Mouse (Mus musculus): Measurements from ENCODE around the gene Six6.

Six6 gene

DNA sequence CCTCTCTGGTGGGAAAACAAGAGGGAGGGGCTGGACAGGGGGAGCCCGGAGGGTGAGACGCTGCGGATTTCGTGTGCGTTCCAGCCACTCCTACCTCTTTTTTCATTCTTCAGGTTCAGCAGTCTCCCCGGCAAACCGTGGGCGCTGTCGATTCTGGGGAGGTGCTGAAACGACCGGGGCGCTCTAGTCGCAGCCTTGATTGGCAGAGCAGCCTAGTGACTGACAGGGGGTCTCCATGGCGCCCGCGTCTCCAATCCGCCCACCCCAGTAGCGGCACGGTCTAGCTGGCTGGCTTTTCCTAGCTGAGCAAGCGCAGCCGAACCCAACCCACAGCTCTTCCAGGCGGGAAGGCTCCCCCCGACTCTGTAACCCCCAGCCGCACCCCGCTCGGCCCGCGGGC is at the start of gene Six6:
Six6 (plus strand) TSS at position 277 of the 400 bp plus-strand sequence.
- no peak for DNase-seq

DNA sequence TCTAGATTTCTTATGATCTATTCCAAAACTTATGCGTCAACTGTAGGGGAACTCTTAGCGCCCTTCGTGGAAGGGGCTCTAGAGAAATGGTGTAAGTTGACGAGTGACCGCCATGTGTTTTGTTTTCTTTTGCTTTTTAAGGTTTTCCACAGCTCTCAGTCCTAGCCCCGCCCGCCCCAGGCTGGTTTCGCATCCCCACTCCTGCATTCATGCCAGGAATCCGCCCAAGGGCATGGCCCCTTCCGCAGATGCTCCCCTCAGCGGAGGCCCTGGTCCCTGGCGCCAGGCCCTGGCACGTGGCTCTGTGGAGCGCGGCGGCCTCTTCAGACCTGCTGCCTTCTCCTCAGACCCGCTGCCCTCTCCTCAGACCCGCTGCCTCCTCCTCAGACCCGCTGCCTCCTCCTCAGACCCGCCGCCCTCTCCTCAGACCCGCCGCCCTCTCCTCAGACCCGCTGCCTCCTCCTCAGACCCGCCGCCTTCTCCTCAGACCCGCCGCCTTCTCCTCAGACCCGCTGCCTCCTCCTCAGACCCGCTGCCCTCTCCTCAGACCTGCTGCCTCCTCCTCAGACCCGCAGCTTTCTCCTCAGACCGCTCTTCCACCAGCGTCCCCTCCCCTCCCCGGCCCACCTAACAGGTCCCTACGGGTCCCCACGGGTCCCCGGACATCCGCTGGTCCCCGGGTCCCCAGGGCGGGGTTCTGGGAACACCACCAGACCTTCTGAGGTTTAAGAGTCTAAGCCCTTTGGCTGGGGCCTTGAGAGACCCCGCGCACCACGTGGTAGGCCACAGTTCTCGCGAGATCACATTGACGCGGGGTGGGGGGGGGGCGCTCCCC is 22.3 kb upstream of the Six6 start:
- DNase-seq: peak in 1 of 2 experiments; percentile 29

DNA sequence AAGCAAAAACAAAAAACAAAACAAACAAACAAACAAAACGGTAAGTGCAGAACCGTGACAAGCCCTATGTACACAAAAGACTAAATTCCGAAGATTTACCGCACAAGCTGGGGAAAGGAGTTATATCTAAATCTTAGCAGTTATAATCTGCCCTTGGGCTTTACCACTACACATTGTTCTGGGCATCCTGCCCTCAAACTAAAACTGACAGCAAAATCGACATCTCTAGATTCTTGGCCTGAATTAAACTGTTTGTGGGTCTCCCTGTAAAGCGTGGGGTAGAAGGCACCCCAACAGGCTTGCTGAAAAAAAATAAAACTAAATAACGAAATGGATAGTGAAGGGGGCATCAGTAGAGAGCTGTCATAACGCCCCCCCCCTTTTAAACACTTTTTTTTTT is 2.9 kb upstream of the Six6 start:
- DNase-seq: no peak

DNA sequence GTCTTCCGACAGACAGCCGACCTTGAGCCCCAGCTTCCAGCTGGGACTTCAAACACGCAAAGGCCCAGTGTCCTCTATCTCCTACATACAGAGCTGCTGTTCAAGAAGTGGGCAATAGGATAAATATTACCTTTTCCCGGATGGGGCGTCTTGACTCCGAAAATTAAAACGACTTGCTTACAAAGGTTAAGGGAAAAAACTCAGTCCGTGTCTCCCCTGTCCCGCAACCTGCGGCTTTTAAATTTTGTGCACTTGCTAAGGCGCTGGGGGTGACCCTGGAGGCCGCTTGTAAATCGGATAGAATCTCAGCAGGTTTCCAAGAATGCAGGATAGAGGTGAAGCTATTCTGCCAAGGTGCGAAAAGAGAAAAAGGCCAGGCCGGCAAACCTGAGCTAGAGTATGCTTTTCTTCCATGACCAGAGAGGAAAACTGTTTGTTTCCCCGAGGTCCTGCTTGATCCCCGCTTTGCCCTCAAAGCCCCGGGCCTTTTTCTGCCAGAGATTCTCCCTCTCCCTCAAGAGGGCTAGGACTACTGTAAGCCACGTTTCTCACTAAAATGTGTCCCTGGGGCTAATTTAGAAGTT is 2.1 kb upstream of the Six6 start:
- DNase-seq: peak in 1 of 2 experiments; percentile 9

DNA sequence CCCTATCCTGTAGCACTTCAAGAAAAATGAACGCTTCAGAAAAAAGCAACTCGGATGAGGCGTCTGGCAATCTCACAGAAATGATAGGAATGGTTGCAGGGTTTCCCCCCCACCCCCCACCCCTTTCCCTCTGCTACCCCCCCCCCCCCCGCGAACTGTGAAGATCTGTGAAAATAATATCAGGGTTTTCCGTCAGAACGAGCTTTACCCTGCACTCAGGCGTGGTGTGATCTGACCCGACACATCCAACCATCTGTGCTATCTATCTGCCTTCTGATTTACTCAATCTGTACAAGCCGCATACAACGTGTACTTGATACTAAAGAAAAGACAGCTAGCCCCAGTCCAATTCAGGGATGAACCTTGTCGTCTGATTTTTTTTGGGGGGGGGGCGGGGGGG is 1.5 kb upstream of the Six6 start:
- DNase-seq: no peak

DNA sequence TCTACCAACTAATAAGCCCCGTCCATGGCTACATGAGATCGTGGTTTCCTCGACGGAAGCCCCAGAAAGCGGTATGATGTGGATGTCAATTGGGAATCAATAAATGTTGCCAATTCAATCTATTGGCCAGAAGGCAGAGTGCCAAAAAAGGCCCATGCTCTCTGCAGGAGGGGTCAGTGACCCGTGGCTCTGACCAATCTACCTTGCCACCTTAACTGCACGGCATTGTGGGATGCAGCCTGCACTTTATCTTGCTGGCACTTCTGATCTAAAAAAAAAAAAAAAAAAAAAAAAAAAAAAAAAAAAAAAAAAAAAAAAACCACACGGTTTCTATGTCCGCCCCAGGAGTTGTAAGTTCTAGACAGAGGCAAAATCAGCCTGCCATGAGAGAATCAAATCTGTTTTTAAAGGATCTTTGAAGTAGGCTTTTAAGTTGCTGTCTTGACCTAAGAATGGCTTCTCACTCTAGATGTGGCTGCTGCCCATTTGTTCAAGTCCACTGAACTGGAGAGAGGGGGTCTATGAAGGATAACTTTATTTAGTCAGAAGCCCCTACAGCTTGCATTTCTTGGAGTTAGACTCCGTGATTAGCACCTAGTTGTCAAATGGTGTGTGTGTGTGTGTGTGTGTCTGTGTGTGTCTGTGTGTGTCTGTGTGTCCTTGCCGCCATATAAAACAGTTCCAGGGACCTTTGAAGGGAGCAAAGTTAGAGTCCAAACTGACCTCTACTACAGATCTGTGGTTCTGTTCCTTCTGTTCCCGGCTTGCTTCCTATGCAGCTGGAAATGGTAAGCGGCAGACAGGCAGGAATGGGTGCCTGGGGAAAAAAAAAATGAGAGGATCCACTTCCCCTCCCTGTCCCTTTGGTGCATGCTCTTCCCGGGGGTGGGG is 847 bp upstream of the Six6 start:
- DNase-seq: no peak

DNA sequence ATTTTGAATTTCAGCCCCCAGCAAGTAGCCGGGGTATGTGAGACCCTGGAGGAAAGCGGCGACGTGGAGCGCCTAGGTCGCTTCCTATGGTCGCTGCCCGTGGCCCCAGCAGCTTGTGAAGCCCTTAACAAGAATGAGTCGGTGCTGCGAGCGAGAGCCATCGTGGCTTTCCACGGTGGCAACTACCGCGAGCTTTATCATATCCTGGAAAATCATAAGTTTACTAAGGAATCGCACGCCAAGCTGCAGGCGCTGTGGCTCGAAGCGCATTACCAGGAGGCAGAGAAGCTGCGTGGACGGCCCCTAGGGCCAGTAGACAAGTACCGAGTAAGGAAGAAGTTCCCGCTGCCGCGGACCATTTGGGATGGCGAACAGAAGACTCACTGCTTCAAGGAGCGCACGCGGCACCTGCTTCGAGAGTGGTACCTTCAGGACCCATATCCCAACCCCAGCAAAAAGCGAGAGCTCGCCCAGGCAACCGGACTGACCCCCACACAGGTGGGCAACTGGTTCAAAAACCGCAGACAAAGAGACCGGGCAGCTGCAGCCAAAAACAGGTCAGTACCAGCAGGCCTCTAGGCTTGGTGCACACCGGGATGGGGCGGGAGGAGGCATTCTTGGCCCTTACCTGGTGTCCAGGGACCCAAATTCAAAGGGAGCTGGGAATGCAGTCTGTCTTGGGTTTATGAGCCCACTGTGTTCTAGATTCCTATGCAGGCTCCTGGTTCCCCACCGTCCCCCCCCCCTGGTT is 554 bp downstream of the Six6 start, which contains the start of gene 4930447C04Rik:
4930447C04Rik (minus strand) TSS at position 704 of the 751 bp plus-strand sequence.
- no peak for DNase-seq

DNA sequence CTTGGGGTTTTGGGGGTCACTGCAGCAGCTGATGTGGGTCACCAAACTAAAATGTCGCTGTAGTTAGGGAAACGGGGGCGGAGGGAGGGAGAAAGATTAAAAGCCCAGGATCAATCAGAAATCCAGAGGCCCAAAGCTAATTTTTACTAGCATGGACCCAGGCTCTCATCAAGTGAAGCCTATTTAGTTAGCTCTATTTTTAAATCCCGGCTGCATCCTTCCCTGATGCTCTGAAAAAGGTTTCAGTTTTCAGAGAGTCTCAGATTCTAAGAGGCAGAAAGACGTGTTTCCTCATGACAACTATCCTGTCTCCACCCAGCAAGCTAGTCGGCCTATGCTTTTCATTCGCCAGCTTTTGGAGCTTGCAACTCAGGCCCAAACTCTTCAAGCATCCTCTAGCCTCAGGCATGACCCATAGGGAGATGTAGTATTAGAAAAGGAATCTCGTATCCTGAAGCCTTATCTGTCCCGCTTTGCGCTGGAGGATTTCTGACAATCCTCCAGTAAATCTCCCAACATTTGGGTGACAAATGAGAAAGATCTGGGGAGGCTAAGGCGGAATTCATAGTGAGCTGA is 1.2 kb downstream of the Six6 start:
- no peak for DNase-seq

DNA sequence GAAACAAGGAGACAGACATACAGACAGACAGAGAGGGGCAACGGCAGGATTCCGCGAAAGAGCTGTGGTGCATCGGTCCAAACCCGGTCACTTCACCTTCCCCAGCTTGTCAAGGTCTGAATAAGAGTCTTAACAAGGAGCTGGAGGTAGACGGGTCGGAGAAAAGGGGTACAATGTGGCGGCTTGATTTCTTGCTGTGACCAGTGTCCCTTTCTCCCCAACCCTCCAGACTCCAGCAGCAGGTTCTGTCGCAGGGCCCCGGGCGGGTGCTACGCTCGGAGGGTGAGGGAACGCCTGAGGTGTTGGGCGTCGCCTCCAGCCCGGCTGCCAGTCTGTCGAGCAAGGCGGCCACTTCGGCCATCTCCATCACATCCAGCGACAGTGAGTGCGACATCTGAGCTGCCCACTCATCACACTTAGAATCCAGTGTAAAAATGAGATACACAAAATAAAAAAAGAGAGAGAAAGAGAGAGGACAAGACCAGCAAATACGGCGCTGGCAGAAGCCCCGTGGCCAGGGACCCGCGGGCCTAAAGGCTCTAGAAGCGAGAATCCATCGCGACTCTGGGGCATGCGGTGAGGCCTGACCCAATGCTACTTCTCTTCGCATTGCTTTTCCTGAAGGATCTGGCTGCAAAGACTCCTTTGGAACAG is 1.8 kb downstream of the Six6 start:
- DNase-seq: no peak

DNA sequence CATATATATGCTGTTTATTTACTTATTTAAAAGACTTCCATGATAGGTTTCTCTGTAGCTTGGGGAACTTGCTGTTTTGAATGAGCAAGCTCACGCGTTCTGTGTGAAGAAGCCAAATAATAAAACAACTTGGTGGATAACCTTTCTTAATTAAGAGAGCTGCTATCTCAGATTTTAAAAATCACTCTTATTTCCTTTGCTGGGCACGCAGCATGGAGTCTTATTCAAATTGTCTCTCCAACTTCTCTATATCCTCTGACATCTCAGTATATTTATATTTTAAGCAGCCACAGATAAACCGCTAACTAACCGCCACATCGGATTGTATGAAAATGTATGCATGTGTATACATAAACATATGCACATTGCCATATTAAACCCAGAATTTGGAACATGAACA is 2.5 kb downstream of the Six6 start:
- DNase-seq: no peak

DNA sequence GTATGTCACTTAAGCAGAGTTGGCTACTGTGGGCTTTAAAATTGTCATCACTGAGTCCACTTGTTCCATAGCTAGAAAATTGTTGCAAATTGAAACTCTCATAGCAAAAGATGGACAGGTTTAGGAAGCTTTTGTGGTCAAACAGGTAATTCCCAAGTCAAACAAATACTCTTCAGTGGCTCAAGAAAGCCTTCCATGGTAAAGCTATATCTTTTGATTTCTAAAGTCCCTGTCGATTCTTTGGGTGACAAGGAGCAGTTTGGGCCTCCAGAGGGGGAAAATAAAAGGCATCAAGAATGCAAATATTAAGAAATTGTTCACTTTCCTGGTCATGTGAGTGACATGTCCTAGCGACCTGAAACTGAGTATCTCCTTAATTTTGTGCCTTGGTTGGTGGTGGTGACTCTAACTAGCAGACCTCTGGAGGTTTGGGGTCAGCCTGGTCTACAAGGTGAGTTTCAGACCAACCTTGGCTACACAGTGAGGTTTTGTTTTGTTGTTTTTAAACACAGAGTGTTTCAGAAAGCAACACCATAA is 4.0 kb downstream of the Six6 start:
- no peak for DNase-seq

DNA sequence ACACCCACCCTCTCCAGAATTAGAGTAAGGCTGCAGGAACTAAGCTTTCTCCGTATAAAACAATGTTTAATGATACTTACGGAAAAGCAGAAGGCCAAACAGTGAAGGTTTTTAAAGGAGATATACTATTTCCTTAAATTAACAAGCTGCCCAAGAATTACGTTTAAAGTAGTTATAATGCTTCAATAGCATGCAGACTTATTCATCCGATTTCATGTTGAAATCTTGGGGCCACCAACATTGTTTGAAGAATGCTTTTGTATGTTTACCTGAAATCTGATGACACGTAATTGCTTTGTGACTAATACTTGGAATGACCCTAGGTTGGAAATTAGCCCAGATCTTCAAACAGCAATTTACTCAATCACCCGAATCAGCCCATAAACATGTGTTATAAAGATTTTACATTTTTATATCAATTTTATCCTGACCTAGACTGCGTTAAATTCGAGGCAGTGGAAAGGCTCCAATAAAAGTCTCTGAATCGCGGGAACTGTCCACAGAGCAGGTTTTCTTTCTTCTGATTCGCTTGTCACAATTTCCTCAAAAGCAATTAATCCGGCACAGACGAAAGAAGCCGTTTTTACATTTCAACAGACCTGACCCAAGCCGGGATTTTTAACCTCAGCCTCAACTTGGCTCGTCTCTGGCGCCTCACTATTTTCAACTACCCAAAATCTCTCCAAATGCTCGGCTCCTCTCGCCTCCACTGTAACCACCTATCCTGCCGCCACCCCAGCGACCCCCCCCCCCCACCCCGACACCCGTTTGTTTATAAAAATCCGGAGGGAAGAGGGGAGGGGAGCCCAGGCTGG is 4.9 kb downstream of the Six6 start:
- no peak for DNase-seq

DNA sequence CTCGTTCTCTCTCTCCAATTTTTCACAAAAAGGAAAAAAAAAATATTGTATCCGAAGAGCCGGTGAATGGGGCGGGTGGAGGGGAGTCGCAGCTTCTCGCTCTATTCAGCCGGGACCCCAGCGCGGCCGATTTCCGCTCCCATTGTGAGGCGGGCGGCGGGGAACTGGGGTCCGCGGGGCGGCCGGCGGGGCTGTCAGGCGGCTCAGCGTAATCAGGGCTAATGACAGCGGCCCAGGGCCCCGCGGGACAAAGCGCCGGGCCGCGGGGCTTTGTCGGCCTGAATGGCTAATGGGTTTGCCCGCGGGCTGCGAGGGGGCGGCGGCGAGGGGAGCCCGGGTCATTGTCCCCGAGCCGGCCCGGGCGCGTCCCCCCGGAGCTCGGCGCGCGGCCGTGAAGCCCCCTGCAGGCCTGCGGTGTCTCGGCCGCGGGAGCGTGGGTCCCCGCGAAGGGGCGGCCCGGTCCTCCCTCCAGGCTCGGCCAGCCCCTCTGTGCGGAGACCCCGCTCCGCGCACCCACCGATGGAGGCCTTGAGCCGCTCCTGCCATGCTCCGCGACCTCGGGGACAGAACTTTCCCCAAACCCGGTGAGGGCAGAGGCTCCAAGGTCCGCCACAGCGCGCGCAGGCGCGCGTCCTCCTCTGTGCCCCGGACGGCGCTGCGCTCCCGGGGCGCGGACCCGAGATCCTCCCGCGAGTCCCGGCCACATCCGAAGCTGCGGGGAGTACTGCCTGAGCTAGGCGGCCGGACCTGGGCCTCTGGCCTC is 5.8 kb downstream of the Six6 start:
- no peak for DNase-seq

DNA sequence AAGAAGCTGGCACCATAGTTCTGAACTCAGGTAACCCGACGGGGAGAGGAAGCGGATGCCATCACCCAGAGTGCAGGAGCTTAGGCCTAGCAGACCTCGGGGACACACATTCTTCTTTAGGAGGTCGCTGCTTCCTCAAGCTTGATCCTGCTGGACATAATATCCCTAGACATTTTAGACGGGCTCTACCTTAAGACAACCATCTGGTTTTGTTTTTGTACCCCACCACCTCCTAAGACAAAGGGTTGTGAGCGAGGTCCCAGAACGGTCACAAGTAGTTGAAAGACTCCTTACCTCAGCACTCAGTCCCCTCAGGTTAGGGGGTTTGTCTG is 6.3 kb downstream of the Six6 start:
- DNase-seq: no peak

DNA sequence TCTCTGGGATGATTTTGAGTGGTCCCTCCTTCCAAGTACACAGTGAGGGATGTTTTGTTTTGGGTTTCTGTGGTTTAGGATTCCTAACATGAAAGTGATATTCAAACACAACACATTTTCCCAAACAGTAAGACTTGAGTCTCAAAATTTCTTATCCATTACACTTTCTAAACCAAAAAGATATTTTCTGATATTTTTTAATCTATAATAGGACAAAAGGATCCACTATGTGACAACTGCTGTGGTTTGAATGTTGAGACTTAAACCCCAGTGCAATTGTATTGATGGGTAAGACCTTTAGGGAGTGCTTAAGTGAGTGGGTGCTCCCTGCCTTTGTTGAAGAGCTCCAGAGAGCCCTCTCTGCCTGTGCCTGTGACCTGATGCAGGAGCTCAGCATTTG is 7.1 kb downstream of the Six6 start:
- DNase-seq: no peak

DNA sequence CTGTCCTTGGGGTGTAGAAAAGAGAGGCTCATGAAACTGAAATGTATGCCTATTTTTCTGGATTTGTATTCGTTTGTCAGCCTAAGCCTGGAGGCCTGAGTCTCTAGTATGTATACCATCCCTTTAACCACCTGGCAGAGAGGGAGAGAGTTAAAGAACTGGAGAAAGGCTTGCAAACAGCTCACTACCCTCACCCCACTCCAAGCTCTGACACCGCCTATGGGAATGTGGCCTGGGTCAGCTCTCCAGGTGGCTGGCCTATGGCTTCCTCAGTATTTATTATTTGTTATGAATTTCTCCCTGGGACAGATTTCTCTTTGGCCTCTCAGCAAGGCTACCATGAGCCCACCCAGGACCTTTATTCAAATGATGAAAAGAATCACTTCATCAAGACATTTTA is 7.6 kb downstream of the Six6 start:
- no peak for DNase-seq

DNA sequence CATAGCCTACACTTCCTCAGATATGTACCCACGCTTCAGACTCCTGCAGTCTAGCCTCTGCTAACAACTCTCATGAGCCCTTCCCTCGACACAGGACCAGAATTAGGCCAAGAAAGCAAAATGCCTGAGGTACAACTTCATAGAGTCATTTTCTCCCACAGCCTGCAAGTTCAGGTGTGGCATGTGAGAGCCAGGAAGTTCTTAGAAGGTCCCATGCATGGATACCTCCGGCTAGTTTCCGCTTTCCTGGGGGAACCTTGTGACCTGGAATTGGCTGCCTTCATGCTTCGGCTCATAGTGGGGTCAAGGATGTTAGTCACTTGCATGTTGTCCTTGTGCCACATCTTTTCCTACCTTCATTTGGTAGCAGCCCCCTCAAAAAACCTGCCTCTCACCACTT is 13.4 kb downstream of the Six6 start:
- no peak for DNase-seq

DNA sequence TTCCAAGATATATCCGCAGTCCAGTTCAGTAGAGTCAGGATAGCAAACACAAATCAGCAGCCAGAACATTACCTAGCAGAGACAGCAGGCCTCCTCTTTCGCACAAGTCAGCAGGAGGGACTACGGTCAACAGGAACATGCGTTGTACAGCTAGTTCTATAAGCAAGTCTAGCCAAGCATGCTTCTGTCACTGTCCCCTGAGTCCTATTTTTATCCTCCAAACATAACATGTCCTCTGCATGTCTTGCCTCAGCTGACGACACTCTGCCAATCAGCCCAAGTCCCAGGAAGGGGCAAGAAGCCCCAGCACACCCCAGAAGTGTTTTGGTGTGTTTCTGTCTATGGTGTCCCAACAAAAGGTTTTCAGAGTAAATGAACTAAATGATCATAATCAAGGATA is 14.2 kb downstream of the Six6 start:
- DNase-seq: no peak

DNA sequence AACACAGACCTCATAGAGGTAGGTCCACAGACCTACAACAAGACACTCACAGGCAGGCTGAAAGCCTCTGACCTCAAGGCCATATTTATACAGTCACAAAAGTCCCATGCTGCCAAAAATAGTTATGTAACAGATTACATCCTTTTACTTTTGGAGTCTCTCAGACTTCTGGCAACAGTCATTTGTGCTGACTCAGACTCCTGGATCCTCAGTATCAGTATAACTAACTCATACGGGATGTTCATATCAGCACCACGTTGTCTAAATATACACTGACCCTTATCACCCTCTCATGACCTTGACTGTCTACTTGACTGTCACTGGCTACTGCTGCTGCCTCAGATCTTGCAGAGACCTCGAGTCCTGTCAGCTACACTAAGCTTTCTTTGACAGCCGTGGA is 15.2 kb downstream of the Six6 start:
- DNase-seq: no peak

DNA sequence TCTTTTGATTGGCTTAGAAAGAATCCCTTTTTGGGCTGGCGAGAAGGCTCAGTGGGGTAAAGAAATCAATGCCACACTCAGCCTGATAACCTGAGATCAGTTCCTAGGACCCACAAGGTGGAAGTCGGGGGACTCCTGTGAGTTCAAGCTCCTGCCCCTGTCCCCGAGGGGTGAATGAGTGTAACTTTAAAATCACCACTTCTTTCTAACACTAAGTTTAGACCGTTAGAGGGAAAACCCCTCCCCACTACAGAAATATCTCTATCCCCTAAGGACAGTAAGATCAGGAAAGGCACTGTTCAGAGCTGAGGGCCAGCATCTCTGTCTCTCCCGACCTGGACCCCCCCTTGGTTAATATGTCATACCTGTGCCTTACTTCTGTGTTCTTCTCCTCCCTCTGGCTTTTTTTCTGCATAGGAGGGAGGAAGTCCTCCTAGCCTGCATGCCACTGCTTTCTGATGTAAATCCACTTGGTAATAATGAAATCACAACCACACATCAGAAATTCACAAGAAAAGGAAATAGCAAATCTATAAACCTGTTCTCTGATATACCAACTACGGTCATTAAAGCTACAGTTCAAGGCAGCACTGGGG is 18.2 kb downstream of the Six6 start:
- DNase-seq: no peak
